Mouse (Mus musculus): ENCODE results near the gene Gpc6.

- TF ChIP-seq CTCF (IDR thresholded peaks at IDR 0.05; ENCODE audit: low read depth) (no peak), EP300 (IDR thresholded peaks at IDR 0.05; ENCODE audit: low read depth) (no peak)
These were observed 656.6 kb downstream of the Gpc6 start for GRCm38 (mm10) chr14:117581740-117582139.

All from heart, postnatal 0 days (tissue).